Comparison of ENCODE assay signal across 18 mouse cellular contexts in the genomic region with DNA sequence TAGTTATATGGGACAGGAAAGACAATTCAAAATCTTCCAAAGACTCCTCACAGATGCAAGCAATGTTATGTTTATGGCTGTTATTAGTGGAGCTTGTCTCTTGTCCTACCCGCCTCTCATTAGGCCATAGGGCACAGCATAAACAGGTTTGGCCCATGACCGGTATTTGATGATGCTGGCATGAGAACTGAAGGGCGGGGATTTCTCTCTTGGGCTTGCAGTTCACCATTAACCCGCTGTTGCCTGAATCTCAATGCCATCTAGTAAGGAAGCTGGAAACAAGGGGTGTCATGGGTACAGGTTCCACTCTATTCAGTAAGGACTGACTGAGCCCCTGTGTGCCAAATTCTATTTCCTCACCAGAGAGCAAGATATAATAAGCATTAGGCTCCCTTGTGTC.
A peak's percentile ranks its signal among the peaks of the same experiment; 100 is the strongest.
DNase-seq lines count a peak whose midpoint lies in the region; TF ChIP-seq lines count a peak whose summit lies in the region.
"Had no signal": no experiment of that assay in that cellular context is flagged by ENCODE, and none has a peak within 500 bp of the region (broad histone marks: within the 10 kb centered on the region; RNA-seq: fewer than 3 reads in every experiment).

No protein-coding gene starts in this region.

- H3K79me2 ChIP-seq in myocyte (ENCODE audit: control insufficient read depth, insufficient read depth): no peaks in the 10 kb centered on the region

- no peaks in the 10 kb centered on the region for H3K27me3 ChIP-seq in myocyte (ENCODE audit: control insufficient read depth, insufficient read depth, insufficient read length)
- H3K27me3 ChIP-seq: embryonic facial prominence, embryonic 13.5 days; hindbrain, embryonic 12.5 days; liver, embryonic 15.5 days had no signal

- H3ac ChIP-seq in myocyte (ENCODE audit: control insufficient read depth, insufficient read length): no peak overlapping the region

- H3K4me3 ChIP-seq in myocyte: no peak overlapping the region
- H3K4me3 ChIP-seq: embryonic facial prominence, embryonic 13.5 days; hindbrain, embryonic 12.5 days; liver, embryonic 15.5 days; megakaryocyte, embryonic 14.5 days had no signal

- peak; percentile 45 for DNase-seq in adrenal gland, postnatal 10 days
- DNase-seq in adrenal gland, adult 2 months: no peak
- peak; percentile 74 to 81 for DNase-seq in kidney, adult 8-10 months
- DNase-seq in kidney, postnatal 4 days: no peak
- peak; percentile 47 for DNase-seq in fat pad, adult 2 months (ENCODE audit: extremely low read depth, low read depth, low spot score)
- DNase-seq in cerebellum, adult 11-12 months: no peak
- DNase-seq in cerebellum, adult 9-10 months: no peak
- DNase-seq: adrenal gland, adult 8-10 months; cerebellum, adult 8-10 months; gastrocnemius, postnatal 14 days; layer of hippocampus, adult 9-11 months; lung, postnatal 10 days; thymus, postnatal 4 days had no signal

- H3K4me2 ChIP-seq in myocyte (ENCODE audit: low read depth): peak overlapping the region; percentile 74
- H3K4me2 ChIP-seq: embryonic facial prominence, embryonic 13.5 days; hindbrain, embryonic 12.5 days; liver, embryonic 15.5 days had no signal

- no peaks in the 10 kb centered on the region for H3K36me3 ChIP-seq in myocyte (ENCODE audit: control insufficient read depth, insufficient read depth)
- H3K36me3 ChIP-seq: embryonic facial prominence, embryonic 13.5 days; hindbrain, embryonic 12.5 days; liver, embryonic 15.5 days had no signal

- TF ChIP-seq POLR2A in myocyte (IDR thresholded peaks at IDR 0.05; ENCODE audit: insufficient read length, low read depth): no peak

TF ChIP-seq in myocyte, 11 proteins besides CTCF, POLR2A, EP300 and RAD21:
- TF ChIP-seq REST (IDR thresholded peaks at IDR 0.05; ENCODE audit: insufficient read depth, insufficient read length) (no peak), MAX (IDR thresholded peaks at IDR 0.05; ENCODE audit: low read depth) (no peak), TCF3 (IDR thresholded peaks at IDR 0.05; ENCODE audit: insufficient read length, low read depth) (no peak), USF1 (IDR thresholded peaks at IDR 0.05; ENCODE audit: low read depth) (no peak), POLR2AphosphoS2 (IDR thresholded peaks at IDR 0.05; ENCODE audit: insufficient read length, low read depth) (no peak), TCF12 (IDR thresholded peaks at IDR 0.05; ENCODE audit: insufficient read depth, poor library complexity, severe bottlenecking) (no peak), MYOG (IDR thresholded peaks at IDR 0.05; ENCODE audit: control insufficient read depth in 1 of 3, insufficient read depth in 1 of 3, insufficient read length in 2 of 3, low read depth in 2 of 3) (no peak), CEBPB (IDR thresholded peaks at IDR 0.05; ENCODE audit: insufficient read depth, poor library complexity, severe bottlenecking) (no peak), E2F4 (IDR thresholded peaks at IDR 0.05; ENCODE audit: insufficient read depth) (no peak), SRF (IDR thresholded peaks at IDR 0.05; ENCODE audit: control insufficient read depth, insufficient read length, low read depth) (no peak), MYOD1 (IDR thresholded peaks at IDR 0.05; ENCODE audit: control insufficient read depth in 1 of 3, insufficient read length in 2 of 3, low read depth in 2 of 3) (no peak)

Comparison
In these comparisons a context has a peak if more than half of its experiments do, and no peak if none do; other contexts are left out.
1. DNase-seq: peak in adrenal gland, postnatal 10 days (single experiment), kidney, adult 8-10 months (2 of 2) and fat pad, adult 2 months (single experiment); none in adrenal gland, adult 2 months (single experiment), kidney, postnatal 4 days (0 of 2), cerebellum, adult 11-12 months (single experiment) and cerebellum, adult 9-10 months (single experiment).